Mouse (Mus musculus): ENCODE measurements around the gene Gba.

- TF ChIP-seq POLR2A (IDR thresholded peaks at IDR 0.05; ENCODE audit: low read depth, low read length) (peak; percentile 58; the same call in 1 of the 2 replicates), USF2 (conservative IDR thresholded peaks at IDR 0.05; ENCODE audit: low read depth, low read length) (no peak; the same call in 1 of the 2 replicates), E2F4 (IDR thresholded peaks at IDR 0.05; ENCODE audit: insufficient replicate concordance, low read depth, low read length) (no peak), CTCF (conservative IDR thresholded peaks at IDR 0.05 in 1 of 2, IDR thresholded peaks at IDR 0.05 in 1 of 2; ENCODE audit: low read depth in 2 of 2, low read length in 2 of 2) (peak in 1 of 2 experiments; percentile 25; a peak in 2 of 4 replicates), CHD2 (IDR thresholded peaks at IDR 0.05; ENCODE audit: low read length) (peak; percentile 94), EP300 (IDR thresholded peaks at IDR 0.05; ENCODE audit: low read length) (peak; percentile 65), HCFC1 (IDR thresholded peaks at IDR 0.05; ENCODE audit: low read depth, low read length) (peak; percentile 47), USF1 (IDR thresholded peaks at IDR 0.05; ENCODE audit: low read depth, low read length) (no peak; the same call in 1 of the 2 replicates), SIN3A (IDR thresholded peaks at IDR 0.05; ENCODE audit: low read length) (peak; percentile 93), JUND (conservative IDR thresholded peaks at IDR 0.05; ENCODE audit: low read depth, low read length) (no peak), NRF1 (IDR thresholded peaks at IDR 0.05; ENCODE audit: low read depth, low read length) (peak; percentile 40; the same call in 1 of the 2 replicates)
These were observed 48.7 kb downstream of the Gba start for GRCm38 (mm10) chr3:89251365-89251895.

All from CH12.LX (cell line).